Mouse (Mus musculus) adrenal gland, postnatal 25 days (tissue): ENCODE measurements around the gene Sv2a. TPM values are rescaled to one million over a fixed set of nuclear protein-coding genes. Genes with fewer than 3 reads are reported as not detected.
A peak's percentile ranks its signal among the peaks of the same experiment; 100 is the strongest.

Experiments
- DNase-seq: peaks from one replicate; pipeline ENCODE4 v3.0.0; 2021; ENCODE audit warnings: mixed read lengths
- long read RNA-seq: library from polyadenylated mRNA; stranded (forward); transcript quantifications from one replicate; pipeline ENCODE4 v2.0.0, GENCODE M21; 2021
- total RNA-seq: library from RNA; stranded (reverse); gene quantifications from 2 replicates; pipeline ENCODE4 v1.2.3, GENCODE M21; 2021

Gene Sv2a
- 7.3 and 11.8 TPM in 2 replicates for total RNA-seq
- long read RNA-seq, full-length matches to known transcripts = 3 of 8 reads
- long read RNA-seq, partial matches to known transcripts = 3 of 8 reads
- long read RNA-seq, other reads (novel, unspliced or antisense) = 2 of 8 reads

DNA sequence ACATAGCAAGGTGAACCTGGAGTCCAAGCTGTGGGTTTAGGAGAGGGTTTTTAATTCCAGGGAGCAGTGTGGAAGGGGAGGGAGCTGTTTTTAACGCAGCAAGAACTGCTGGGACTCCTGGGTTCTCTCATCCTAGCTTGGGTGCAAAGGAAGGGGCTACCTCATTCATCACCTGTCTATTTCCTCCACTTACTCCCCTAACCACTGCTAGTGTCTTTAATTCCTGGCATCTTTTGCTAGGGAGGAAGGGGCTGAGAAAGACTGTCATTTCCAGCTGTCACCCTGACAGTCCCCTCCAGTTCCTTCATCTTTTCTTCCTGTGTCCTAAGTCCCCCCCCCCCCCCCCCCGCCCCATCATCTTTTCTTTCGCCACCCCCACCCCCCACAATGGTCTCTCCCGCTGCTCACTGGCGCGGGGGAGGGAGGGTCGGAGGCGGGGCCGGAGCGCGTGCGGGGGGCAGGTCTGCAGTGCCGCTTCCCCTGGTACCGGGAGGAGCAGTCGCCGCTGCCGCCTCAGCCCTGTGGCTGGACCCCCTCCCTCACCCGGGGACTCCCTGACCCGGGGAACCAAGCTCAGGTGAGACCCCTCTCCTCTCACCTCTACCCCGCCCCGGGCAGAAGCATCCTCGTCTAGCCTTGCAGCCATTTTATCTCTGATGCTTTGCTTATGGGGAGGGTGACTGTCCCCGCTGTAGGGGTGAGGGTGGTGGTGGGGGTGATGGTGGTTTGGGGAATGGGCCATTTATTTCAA, at the start of gene Sv2a:
Sv2a (plus strand) TSS at position 425 of the 751 bp plus-strand sequence.
- DNase-seq = peak; percentile 62

DNA sequence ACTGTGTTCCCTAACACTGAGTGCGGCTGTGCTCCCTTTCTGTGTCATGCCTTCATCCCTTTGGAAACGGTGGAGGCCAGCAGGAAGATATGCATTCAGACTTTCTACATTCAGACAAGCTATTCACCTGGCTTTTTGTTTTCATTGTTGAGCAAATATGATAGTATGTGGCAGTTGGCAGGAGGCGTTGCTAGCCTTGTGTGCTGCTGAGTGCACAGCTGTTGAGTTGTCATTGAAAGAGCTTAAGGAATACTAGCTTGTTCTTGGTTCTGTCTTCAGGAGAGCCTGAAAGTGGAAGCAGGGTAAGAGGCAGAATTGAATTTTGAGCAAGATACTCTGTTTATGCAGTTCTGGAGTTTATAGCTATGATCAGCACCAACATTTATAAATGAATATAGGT, 48.5 kb upstream of the Sv2a start:
- DNase-seq = no peak

DNA sequence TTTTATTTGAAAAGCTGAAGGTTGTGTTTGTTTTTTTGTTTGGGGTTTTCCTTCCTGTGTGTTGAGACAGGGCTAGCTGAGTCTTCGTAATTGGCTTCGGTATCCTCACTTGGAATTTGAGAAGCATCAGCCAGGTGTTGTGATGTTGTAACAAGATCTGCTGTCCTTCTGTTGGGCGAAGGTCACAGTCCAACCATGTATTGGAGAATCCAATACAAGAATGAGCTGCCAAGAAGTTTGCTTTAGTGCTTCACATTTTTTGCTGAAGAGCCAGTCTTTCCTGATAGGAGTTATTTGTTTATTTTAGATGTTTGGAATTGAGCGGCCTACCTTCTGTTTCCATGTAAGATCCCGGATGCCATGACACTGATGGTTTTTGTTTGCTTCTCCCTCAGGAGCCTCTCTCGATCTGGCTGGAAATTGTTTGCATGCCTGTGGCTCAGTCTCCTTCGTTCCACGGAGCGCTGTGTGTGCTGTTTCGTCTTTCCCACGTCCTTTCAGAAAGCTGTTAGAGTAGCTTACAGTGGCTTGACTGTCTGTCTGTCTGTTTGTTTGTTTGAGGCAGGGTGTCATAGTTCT, 47.5 kb upstream of the Sv2a start:
- no peak for DNase-seq

DNA sequence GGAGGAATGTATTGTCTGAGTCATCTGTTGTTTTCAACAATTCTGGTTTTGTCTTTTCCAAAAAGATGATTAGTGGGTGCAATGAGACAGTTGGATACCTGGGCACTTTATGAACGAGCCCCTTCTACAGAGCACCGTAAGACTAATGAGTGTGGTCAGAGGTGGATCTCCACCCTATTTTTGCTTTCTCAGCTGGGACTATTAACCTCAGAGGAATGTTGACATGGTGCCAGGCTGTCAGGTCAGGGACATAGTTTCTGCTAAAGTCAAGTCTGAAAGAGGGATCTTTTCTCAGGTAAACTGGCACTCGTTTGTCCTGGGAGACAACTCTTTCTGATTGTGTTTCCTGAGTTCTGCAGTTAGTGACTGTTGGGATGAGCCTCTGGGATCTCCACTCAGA, 45.9 kb upstream of the Sv2a start:
- peak; percentile 50 for DNase-seq

DNA sequence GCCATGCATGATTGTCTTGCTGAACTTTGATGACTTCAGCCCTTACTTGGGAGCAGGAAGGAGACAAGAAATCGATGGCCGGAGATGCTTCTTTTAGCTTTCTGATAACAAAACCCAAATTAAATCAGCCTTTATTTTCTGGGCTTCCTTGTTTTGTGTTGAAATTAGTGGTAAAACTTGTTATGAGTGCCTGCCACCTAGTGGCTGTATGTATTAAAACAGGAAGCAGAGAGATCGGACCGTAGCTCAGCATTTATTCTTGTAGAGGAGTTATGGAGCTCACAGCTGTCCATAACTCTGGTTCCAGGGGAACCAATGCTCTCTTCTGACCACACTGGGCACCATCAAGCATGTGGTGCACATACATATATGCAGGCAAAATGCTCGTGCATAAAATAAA, 33.0 kb upstream of the Sv2a start:
- DNase-seq = no peak

DNA sequence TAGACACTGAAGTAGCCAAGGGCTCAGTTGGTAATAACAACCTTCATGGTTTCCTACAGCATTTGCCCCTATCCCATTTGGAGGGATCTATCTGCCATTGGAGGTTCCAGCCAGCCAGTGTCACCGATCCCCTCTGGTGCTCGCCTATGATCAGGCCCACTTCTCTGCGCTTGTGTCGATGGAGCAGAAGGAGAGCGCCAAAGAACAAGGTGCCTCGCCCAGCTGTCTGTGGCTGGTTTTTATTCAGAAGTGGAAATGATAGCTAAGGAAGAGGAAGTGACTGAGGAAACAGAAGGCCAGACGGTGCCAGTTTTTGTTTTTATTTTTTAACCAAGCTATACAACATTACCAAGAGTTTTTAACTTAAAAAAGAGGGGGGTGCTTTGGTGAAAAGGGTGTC, 29.1 kb upstream of the Sv2a start:
- no peak for DNase-seq

DNA sequence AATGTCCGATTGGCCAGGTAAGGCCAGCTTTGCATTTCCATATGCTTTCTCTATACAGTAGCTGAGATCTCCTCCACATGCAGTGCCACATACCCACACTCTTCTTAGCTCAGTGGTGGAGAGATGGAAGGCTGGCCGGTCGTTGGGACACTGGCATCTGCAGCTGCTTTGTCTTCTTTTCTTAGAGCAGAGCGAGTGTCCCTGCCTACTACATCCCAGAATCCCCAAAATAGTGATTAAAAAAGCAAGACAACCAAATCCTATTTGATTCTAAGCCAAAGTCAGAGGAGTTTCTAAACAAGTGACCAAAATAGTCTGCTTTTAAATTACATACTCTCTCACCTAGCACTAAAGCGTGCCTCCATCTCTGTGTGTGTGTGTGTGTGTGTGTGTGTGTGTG, 28.3 kb upstream of the Sv2a start:
- no peak for DNase-seq

DNA sequence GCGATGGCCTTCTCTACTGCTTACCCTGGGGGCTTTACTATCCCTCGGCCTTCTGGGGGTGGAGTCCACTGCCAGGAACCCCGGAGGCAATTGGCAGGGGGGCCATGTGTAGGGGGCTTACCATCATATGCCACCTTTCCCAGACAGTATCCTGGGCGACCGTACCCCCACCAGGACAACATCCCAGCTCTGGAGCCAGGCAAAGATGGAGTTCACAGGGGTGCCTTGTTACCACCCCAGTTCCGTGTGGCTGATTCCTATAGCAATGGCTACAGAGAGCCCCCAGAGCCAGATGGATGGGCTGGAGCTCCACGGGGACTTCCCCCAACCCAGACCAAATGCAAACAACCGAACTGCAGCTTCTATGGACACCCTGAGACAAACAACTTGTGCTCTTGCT, 25.4 kb upstream of the Sv2a start:
- no peak for DNase-seq

DNA sequence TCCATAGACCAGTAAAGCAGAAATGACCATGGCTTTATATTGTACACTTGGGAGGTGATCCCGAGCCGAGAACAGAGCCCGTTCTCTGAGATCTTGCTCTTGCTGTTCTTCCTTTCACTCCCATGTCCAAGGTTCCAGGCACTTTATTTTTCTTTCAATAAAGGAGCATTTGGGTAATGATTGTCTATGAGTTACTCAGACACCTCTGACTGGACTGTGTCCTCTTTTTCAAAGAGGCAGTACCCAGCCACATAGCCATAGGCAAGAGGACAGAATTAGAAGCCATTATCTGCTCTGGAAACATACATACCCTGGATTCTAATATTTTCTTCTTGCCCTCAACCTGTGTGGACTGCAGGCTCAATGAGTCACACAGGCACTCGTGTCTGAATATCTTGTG, 21.1 kb upstream of the Sv2a start:
- DNase-seq = no peak

DNA sequence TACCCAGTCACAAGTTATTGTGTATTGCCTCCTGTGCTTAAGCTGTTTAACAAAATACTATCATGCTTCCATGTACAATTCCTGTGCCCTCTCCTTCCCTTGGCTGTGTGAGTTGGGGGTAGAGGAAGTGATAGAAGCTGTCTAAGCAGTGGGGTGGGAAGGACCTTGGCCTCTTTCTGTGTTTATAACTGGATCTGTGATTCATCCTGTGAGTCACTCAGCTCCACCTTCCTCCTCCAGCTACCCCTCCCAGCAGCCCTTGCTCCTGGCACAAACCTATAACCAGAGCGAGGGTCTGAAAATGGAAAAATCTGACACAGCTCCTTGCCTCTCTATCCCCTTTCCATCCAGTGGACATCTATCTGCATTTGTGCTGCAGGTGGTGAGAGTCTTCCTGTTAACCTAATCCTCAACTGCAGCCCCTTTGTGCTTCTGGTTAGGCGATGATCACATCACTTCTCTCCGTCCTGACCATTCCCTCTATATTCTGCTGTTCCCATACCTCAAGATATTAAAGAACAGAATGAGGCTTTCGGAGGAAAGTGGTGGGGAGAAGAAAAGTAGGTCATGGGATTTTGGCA, 20.6 kb upstream of the Sv2a start:
- DNase-seq = peak; percentile 58

DNA sequence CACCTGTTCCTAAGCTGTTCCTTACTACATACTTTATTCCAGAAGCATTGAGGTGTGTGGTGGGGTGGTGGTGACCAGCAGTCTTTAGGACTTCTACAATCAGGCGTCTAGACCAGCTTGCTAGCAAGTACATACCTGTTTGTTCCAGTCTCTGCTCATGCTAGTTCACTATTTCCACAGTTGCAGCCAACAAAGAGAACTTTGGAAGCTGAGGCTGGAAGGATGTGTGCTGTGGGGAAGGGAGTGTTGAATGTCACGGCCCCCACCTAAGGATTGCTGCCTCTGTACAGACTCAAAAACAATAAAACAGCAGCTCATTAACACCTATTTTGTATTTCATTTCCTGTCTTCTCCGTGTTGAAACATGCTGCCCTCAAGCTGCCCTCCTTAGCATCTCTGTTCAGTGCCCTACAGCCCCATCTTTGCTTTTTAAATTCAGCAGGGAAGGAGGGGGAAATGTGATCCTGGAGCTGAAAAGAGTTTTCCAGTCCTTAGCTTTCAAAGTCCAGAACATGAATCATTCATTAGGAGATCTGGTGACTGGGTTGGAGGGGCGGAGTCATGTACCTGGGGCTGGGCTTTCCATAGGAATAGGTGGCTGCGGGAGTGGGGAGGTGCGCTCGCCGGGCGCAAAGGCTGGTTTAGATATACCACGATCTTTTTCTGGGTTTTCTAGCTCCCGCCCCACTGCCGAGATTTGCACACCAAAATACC, 20.0 kb upstream of the Sv2a start:
- peak; percentile 75 for DNase-seq

DNA sequence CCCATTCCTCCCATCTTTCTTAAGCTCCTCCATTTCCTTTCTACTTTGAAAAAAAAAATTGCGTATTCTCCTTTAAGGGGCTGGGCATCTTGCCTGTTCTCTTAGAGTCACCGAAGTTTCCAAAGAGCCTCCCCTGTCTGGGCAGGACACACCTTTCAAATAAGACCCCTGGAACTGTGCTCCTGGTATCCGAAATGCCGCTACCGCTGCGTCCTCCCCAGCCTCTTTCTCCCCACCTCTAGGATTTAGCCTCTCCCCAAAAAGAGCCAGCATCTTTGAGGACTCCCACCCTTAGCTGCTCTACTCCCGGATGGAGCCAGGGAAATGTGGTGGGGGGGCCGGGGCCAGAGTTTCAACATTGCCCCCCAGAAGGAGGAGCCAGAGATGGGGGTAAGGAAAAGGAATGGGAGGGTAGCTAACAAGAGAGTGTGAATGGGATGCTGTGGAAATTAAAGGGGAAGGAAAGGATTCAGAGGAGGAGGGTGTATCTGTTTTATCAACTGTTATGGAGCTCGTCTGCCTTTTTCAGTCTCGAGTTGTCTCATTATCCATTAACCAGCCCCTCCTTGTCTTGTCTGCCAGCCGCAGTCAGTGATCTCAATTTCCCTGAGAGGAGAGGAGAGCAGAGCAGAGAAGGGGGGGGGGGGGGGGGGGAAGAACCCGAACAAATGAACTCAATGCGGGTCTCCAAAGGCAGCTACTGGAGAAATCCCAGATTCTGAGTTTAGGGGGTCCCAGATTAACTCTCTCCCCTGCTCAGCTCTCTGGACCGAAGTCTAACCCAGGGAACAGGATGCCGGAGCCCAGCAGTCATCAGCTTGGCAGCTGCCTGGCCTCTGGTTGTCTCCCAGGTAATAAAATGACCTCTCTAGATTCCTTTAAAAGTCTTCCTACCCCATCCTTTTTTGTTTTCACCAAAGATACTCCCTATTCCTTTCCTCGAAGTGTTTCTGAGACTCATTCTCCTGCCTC, 18.8 kb upstream of the Sv2a start, which contains the start of gene Mtmr11:
Mtmr11 (plus strand) TSS at position 136 of the 972 bp plus-strand sequence.
- DNase-seq = no peak

DNA sequence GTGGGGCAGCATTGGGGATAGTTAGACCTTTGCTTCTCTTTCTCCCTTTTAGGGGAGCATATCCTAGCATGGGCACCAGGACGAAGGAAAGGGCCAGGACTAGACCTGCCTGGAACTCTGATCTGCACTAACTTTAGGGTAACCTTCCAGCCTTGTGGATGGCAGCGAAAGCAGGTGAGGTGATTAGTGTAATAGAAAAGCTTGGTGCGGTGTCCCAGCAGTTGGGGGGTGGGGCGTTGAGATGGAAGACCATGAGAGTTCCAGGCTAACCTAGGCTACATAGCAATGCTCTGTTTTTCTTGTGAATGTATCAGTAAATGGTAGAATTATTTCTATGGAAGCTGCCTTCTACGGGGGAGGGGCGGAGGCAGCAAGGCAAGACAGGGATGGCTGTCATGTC, 17.9 kb upstream of the Sv2a start:
- no peak for DNase-seq

DNA sequence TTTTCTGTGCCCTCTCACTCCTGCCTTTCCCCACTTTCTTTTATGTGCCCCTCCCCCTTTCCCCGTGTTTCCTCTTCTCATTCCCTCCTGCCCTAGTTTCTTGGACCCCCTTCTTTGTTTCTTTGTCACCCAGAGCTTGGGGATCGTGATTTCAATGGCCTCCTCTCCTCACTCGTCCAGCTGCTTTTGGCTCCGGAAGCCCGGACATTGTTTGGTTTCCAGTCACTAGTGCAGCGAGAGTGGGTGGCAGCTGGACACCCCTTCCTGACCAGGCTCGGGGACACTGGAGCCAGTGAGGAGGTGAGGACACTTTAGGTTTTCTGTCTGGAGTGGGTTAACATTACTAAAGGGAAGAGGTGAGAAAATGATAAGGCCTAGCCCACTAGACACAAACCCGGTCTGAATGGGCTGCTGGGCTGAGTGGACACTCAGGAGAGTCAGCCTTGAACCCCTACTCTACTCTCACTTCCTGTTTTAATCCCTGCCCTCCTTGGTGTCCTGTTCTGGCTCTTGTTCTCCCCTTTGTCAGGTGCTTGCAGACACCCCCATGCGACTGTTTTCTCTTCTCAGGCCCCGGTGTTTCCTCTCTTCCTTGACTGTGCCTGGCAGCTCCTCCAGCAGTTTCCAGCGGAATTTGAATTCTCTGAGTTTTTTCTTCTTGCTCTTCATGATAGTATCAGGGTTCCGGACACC, 12.3 kb upstream of the Sv2a start:
- no peak for DNase-seq

DNA sequence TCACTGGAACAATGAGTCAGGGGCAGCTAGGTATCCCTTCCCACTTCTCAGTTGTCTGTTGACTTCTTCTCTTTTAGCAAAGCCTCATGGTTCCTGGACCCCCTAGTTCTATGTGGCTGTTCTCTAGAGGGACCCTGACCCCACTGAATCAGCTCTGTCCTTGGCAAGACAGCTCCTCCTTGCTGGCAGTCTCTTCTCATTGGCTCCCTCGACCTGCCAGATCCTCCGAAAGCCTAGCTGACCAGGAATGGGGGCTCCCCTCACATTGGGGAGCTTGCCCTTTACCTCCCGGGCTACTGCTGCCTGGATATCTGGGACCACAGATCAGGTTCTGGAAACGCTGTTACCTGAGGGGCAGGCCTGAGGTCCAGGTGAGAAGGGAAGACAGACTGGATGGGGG, 10.7 kb upstream of the Sv2a start:
- peak; percentile 44 for DNase-seq

DNA sequence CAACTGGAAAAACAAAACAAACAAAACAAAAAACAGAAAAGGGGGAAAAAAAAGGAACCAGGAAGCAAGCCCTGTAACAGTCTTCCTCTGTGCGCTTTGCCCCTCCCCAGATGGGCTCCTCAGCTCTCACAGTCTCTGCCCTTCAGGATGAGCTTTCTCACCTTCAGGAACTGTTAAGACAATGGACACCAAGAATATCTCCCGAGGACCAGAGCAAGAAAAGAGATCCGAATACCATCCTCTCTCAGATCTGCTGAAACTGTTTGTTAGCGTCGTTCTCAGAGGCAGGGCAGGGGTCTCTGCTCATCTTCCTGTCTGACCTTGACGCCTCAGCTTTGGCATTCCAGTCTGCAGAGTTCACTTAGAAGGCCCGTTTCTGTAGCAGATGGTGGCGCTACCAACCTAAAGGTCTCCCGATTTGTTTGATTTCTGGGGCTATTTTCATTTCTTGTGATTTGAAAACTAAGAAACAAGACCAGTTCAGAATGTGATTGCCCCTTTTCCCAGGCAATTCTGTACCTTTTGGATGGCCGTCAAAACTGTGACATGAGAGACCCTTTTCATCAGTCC, 9.9 kb upstream of the Sv2a start:
- DNase-seq = no peak

DNA sequence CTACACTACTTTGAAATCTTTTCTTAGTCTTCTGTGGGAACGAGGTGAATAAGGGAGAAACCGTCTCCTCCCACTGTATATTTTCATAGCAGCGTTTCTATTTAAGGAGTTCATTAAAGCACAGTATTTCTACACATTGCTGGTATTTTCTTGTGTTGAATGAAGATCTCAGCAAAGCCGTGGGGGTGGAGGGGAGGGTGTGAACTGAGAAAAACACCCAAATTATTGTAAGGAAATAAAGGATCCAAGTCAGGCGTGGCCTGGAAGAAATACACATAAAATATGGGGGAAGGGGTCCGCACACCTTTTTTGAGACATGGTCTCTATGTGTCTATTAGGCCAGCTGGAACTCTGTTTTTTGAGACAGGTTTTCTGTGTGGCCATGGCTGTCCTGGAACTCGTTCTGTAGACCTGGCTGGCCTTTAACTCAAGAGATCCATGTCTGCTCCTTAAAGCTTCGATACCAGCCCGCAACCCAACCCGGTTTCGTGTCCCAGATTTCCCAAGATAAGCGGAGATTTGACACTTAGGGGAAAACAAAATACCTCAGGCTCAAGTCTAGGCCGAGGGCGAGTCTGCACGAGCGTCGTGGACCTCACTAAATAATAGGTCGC, 9.3 kb upstream of the Sv2a start:
- DNase-seq = no peak

DNA sequence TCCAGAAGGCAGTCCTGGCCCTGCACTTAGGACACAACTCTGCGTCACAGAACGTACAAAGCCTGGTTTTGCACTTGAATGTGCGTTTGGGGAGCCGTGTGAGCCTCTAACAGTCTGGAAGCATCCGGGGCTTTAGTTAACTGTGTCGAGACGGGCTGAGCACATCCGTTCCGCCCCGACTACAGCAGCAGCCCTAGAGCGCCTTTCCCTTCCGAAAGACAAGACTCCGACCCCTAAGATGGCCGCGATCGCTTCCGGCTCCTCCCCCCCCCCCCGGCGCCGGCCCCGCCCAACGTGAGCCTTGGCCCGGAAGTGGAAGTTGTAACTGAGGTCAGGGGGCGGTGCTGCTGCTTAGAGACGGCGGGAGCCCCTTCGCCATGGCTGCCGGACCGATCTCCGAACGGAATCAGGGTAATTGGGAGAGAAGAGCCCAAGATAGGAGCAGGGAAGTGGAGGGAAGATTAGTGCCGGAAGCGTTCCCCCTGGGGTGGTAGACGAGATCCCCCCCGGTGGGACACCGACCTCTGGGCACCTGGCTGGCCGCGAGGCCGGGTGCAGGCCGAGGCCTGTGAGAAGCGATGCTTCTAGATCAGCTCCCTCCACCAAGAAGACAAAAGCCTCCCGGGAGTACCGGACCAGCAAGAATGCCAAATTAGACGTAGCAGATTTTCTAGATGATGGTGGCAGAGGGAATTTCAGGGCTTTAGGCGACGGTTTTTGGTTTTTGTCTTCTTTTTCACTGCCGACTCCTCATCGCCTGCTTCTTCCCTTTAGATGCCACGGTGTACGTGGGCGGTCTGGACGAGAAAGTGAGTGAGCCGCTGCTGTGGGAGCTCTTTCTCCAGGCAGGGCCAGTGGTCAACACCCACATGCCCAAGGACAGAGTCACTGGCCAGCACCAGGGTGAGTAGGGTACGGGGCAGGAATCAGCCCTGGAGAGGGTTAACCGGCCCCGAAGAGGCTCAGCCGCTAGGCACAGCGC, 8.5 kb upstream of the Sv2a start, which contains the start of gene Sf3b4:
Sf3b4 (plus strand) TSS at position 136 of the 982 bp plus-strand sequence.
- DNase-seq = peak; percentile 87

DNA sequence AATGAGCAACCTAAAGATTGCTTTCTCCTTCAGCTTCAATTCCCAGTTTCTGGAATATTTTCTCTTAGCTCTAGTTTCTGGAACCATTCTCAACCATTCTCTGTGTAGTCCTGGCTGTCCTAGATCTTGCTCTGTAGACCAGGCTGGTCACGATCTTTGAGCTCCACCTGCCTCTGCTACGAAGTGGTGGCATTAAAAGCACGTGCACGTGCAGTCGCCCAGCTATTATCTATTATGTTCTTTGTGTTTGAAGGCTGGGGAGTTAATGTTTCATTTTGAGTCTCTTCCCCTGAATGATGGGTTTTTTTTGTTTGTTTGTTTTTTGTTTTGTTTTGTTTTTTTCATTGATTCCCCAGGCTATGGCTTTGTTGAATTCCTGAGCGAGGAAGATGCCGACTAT, 7.8 kb upstream of the Sv2a start:
- no peak for DNase-seq
